Mouse (Mus musculus) megakaryocyte, embryonic 14.5 days (primary cell): ENCODE data around the gene Msh3. TPM values are rescaled to one million over a fixed set of nuclear protein-coding genes. Genes with fewer than 3 reads are reported as not detected.

Experiments
- H3K27me3 ChIP-seq: replicated peaks from 2 replicates; pipeline ENCODE3; 2012; ENCODE audit warnings: inconsistent platforms
- H3K36me3 ChIP-seq: replicated peaks from 2 replicates; pipeline ENCODE3; 2012; ENCODE audit warnings: low read length, inconsistent platforms, mixed read lengths
- H3K4me1 ChIP-seq: 2 replicates; pipeline ENCODE4 v1.6.1; 2012; ENCODE audit warnings: inconsistent platforms
- H3K4me3 ChIP-seq: replicated peaks from 2 replicates; pipeline ENCODE3; 2012; ENCODE audit warnings: moderate library complexity, mild to moderate bottlenecking, inconsistent platforms
- H3K9me3 ChIP-seq: 2 replicates; pipeline ENCODE4 v1.6.1; 2012; ENCODE audit warnings: inconsistent platforms
- FLI1 ChIP-seq: IDR thresholded peaks from 2 replicates; pipeline ENCODE4 v1.6.1; 2012; ENCODE audit warnings: low read length, inconsistent platforms, mixed read lengths
- GATA1 ChIP-seq: IDR thresholded peaks from 3 replicates; pipeline ENCODE4 v1.6.1; 2012; ENCODE audit warnings: mixed read lengths, low read length, inconsistent platforms, borderline replicate concordance
- polyA plus RNA-seq: library from polyadenylated mRNA; stranded (reverse); fragments of >175 nt; gene quantifications from 2 replicates; pipeline ENCODE4 v1.2.3, GENCODE M21; 2012; ENCODE audit warnings: low replicate concordance; ENCODE audit not compliant: insufficient read depth

Gene Msh3
- polyA plus RNA-seq, 1 experiment, result 1.2 TPM

GRCm38 (mm10) chr13:92267076-92267475 lies 87.7 kb downstream of the Msh3 start:
- peaks cover 11% of the 10 kb centered on the region for H3K4me1 ChIP-seq
- peaks cover 10% of the 10 kb centered on the region for H3K36me3 ChIP-seq
- no peaks in the 10 kb centered on the region for H3K27me3 ChIP-seq
- no peak for TF ChIP-seq GATA1
- no peak for TF ChIP-seq FLI1
- H3K4me3 ChIP-seq, result no peak overlapping the region
- H3K9me3 ChIP-seq, result no peaks in the 10 kb centered on the region

GRCm38 (mm10) chr13:92263566-92263965 lies 91.2 kb downstream of the Msh3 start:
- Histone ChIP-seq H3K4me1 (peaks cover 15% of the 10 kb centered on the region), H3K27me3 (no peaks in the 10 kb centered on the region), H3K36me3 (peaks cover 22% of the 10 kb centered on the region), H3K4me3 (no peak overlapping the region), H3K9me3 (no peaks in the 10 kb centered on the region)
- TF ChIP-seq GATA1 (no peak), FLI1 (no peak)

- Histone ChIP-seq H3K4me1 (peaks cover 4% of the 10 kb centered on the region), H3K4me3 (no peak overlapping the region), H3K9me3 (no peaks in the 10 kb centered on the region), H3K27me3 (no peaks in the 10 kb centered on the region), H3K36me3 (peaks cover 24% of the 10 kb centered on the region)
- no peak for TF ChIP-seq FLI1
- TF ChIP-seq GATA1, result no peak
These were observed 93.5 kb downstream of the Msh3 start for GRCm38 (mm10) chr13:92261329-92261728.

GRCm38 (mm10) chr13:92255480-92255879 lies 99.3 kb downstream of the Msh3 start:
- no peaks in the 10 kb centered on the region for H3K27me3 ChIP-seq
- H3K4me3 ChIP-seq, result no peak overlapping the region
- peaks cover 20% of the 10 kb centered on the region for H3K4me1 ChIP-seq
- H3K36me3 ChIP-seq, result peaks cover 26% of the 10 kb centered on the region
- no peaks in the 10 kb centered on the region for H3K9me3 ChIP-seq
- TF ChIP-seq FLI1 (no peak), GATA1 (no peak)

GRCm38 (mm10) chr13:92253850-92254249 lies 101.0 kb downstream of the Msh3 start:
- Histone ChIP-seq H3K4me1 (peaks cover 20% of the 10 kb centered on the region), H3K36me3 (peaks cover 28% of the 10 kb centered on the region), H3K4me3 (no peak overlapping the region), H3K27me3 (no peaks in the 10 kb centered on the region), H3K9me3 (no peaks in the 10 kb centered on the region)
- no peak for TF ChIP-seq FLI1
- no peak for TF ChIP-seq GATA1

GRCm38 (mm10) chr13:92252331-92252730 lies 102.5 kb downstream of the Msh3 start:
- no peaks in the 10 kb centered on the region for H3K27me3 ChIP-seq
- H3K4me3 ChIP-seq, result no peak overlapping the region
- TF ChIP-seq FLI1 (no peak), GATA1 (no peak)
- H3K9me3 ChIP-seq, result no peaks in the 10 kb centered on the region
- H3K36me3 ChIP-seq, result peaks cover 31% of the 10 kb centered on the region
- H3K4me1 ChIP-seq, result peaks cover 20% of the 10 kb centered on the region

DNA sequence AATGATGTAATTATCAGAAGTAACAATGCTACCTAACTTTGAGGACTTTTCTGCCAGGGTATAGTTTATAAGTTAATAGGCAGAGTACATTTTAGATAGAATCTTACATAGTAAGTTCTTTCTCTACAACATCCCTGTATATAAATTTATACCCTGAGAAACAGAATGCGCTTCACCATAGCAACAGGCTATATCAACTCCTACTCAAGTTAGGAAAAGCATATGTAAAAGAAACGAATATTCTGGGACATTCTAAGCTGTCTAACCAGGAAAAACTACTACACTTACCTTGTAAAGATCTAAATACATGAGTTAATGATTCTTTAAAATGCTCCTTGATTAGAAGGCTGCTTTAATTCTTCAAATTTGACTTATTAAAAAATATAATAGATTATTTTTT lies 107.2 kb downstream of the Msh3 start:
- peaks cover 34% of the 10 kb centered on the region for H3K4me1 ChIP-seq
- no peaks in the 10 kb centered on the region for H3K9me3 ChIP-seq
- H3K27me3 ChIP-seq, result no peaks in the 10 kb centered on the region
- H3K4me3 ChIP-seq, result no peak overlapping the region
- no peak for TF ChIP-seq FLI1
- TF ChIP-seq GATA1, result no peak
- peaks cover 21% of the 10 kb centered on the region for H3K36me3 ChIP-seq

GRCm38 (mm10) chr13:92246966-92247365 lies 107.8 kb downstream of the Msh3 start:
- Histone ChIP-seq H3K9me3 (no peaks in the 10 kb centered on the region), H3K27me3 (no peaks in the 10 kb centered on the region), H3K4me3 (no peak overlapping the region), H3K4me1 (peaks cover 34% of the 10 kb centered on the region), H3K36me3 (peaks cover 18% of the 10 kb centered on the region)
- no peak for TF ChIP-seq FLI1
- TF ChIP-seq GATA1, result no peak

GRCm38 (mm10) chr13:92244731-92245130 lies 110.1 kb downstream of the Msh3 start:
- no peak for TF ChIP-seq FLI1
- TF ChIP-seq GATA1, result no peak
- Histone ChIP-seq H3K4me3 (no peak overlapping the region), H3K9me3 (no peaks in the 10 kb centered on the region), H3K36me3 (peaks cover 16% of the 10 kb centered on the region), H3K27me3 (no peaks in the 10 kb centered on the region), H3K4me1 (peaks cover 50% of the 10 kb centered on the region)

GRCm38 (mm10) chr13:92241426-92241825 lies 113.4 kb downstream of the Msh3 start:
- Histone ChIP-seq H3K9me3 (no peaks in the 10 kb centered on the region; the same call in 1 of the 2 replicates), H3K4me3 (peak overlapping the region; percentile 83), H3K27me3 (no peaks in the 10 kb centered on the region), H3K36me3 (peaks cover 25% of the 10 kb centered on the region), H3K4me1 (peaks cover 74% of the 10 kb centered on the region)
- 0 out of 2 replicates have a peak, but pooled peaks have one; percentile 38 for TF ChIP-seq FLI1
- no peak for TF ChIP-seq GATA1

GRCm38 (mm10) chr13:92237887-92238286 lies 116.9 kb downstream of the Msh3 start:
- TF ChIP-seq GATA1 (no peak), FLI1 (no peak)
- H3K4me3 ChIP-seq, result no peak overlapping the region
- H3K4me1 ChIP-seq, result peaks cover 70% of the 10 kb centered on the region
- H3K27me3 ChIP-seq, result no peaks in the 10 kb centered on the region
- peaks cover 47% of the 10 kb centered on the region for H3K36me3 ChIP-seq
- no peaks in the 10 kb centered on the region; the same call in 1 of the 2 replicates for H3K9me3 ChIP-seq
